Mouse (Mus musculus): ENCODE results near the gene Auh.

DNA sequence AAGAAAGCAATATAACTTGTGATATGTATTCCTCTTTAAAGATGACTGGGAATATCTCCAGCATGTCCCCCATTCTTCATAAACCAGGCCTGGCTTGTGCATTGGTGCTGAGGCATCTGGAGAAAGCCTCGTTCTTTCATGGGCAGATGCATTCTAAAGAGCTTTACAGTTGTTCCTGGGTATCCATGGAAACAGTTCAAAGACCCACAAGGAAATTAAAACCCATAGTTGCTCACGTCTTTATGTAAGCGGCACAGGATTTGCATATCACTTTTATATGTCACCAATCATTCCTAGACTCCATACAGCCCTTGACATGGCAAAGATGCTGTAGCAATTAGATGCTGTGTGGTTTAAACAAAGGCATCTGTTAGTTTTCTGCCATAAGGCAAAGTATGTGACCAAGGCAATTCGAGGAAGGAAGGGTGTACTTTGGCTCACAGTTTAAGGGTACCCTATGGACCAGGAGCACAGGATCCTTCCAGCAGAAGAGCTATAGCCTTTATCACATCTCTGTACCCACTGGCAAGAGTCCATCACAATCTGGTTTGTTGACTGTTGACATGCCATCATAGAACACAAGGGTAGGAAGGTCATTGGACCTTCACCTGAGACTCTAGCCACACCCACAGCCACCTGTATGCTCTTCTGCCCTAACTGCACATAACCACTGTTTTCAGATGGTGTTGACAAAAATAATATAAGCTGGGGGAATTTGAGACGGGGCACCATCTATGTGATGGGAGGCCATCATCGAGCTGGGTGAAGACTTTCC is 24.5 kb upstream of the Auh start:
- no peak for TF ChIP-seq POLR2A (IDR thresholded peaks at IDR 0.05; ENCODE audit: borderline replicate concordance, extremely low read depth, low read depth, low read length)
- TF ChIP-seq CTCF (IDR thresholded peaks at IDR 0.05; ENCODE audit: insufficient read depth, low read length): no peak

All from lung, adult 2 months (tissue).